Mouse (Mus musculus): Measurements from ENCODE around the gene Ubqln5. TPM values are rescaled to one million over a fixed set of nuclear protein-coding genes. Genes with fewer than 3 reads are reported as not detected.

Gene Ubqln5
- not detected in 2 replicates for polyA plus RNA-seq (2012; rRNA removed)

GRCm38 (mm10) chr7:104129726-104130125 lies at the start of gene Ubqln5:
Ubqln5 (minus strand) TSS chr7:104129826.
- DNase-seq (ENCODE audit: extremely low spot score in 1 of 2, low spot score in 1 of 2), result no peak

GRCm38 (mm10) chr7:104179074-104179473 lies 49.4 kb upstream of the Ubqln5 start:
- DNase-seq (ENCODE audit: extremely low spot score in 1 of 2, low spot score in 1 of 2), result no peak

GRCm38 (mm10) chr7:104178422-104179054 lies 48.9 kb upstream of the Ubqln5 start:
- DNase-seq (ENCODE audit: extremely low spot score in 1 of 2, low spot score in 1 of 2), result no peak

- DNase-seq (ENCODE audit: extremely low spot score in 1 of 2, low spot score in 1 of 2), result no peak
Measured at GRCm38 (mm10) chr7:104175085-104175484, 45.5 kb upstream of the Ubqln5 start.

GRCm38 (mm10) chr7:104169634-104170204 lies 40.1 kb upstream of the Ubqln5 start:
- DNase-seq (ENCODE audit: extremely low spot score in 1 of 2, low spot score in 1 of 2), result no peak

GRCm38 (mm10) chr7:104167105-104167504 lies 37.5 kb upstream of the Ubqln5 start:
- DNase-seq (ENCODE audit: extremely low spot score in 1 of 2, low spot score in 1 of 2), result no peak

GRCm38 (mm10) chr7:104150456-104150855 lies 20.8 kb upstream of the Ubqln5 start, which contains the start of gene Ubqlnl:
Ubqlnl (minus strand) TSS chr7:104150556.
- DNase-seq (ENCODE audit: extremely low spot score in 1 of 2, low spot score in 1 of 2), result no peak

- DNase-seq (ENCODE audit: extremely low spot score in 1 of 2, low spot score in 1 of 2), result no peak
Measured at GRCm38 (mm10) chr7:104143179-104143578, 13.6 kb upstream of the Ubqln5 start, which contains the start of gene Ubqln3. Ubqln3 (minus strand) TSS chr7:104143279.

- DNase-seq (ENCODE audit: extremely low spot score in 1 of 2, low spot score in 1 of 2), result no peak
Measured at GRCm38 (mm10) chr7:104137305-104137704, 7.7 kb upstream of the Ubqln5 start, which contains the start of gene Olfr643. Olfr643 (minus strand) TSS chr7:104137405.

- no peak for DNase-seq (ENCODE audit: extremely low spot score in 1 of 2, low spot score in 1 of 2)
Measured at GRCm38 (mm10) chr7:104104757-104104972, 25.0 kb downstream of the Ubqln5 start, which contains the start of gene Olfr646. Olfr646 (plus strand) TSS chr7:104104873.

- DNase-seq (ENCODE audit: extremely low spot score in 1 of 2, low spot score in 1 of 2), result no peak
Measured at GRCm38 (mm10) chr7:104103913-104104756, 25.5 kb downstream of the Ubqln5 start.

- DNase-seq (ENCODE audit: extremely low spot score in 1 of 2, low spot score in 1 of 2), result no peak
Measured at GRCm38 (mm10) chr7:104085365-104085764, 44.3 kb downstream of the Ubqln5 start, which contains the start of gene Olfr645. Olfr645 (minus strand) TSS chr7:104085465.

Other genes starting within 250 kb of the Ubqln5 start
- gene Olfr66, start 243.6 kb downstream of the Ubqln5 start, polyA plus RNA-seq (2012; rRNA removed), result not detected in 2 replicates
- not detected in 2 replicates for gene Olfr64, start 235.3 kb downstream of the Ubqln5 start, polyA plus RNA-seq (2012; rRNA removed)
- gene Olfr65, start 226.3 kb downstream of the Ubqln5 start, polyA plus RNA-seq (2012; rRNA removed), result not detected in 2 replicates
- gene Olfr631, start 201.0 kb downstream of the Ubqln5 start, polyA plus RNA-seq (2012; rRNA removed), result not detected in 2 replicates
- gene Olfr632, start 195.5 kb downstream of the Ubqln5 start, polyA plus RNA-seq (2012; rRNA removed), result not detected in 2 replicates
- gene Olfr633, start 185.4 kb downstream of the Ubqln5 start, polyA plus RNA-seq (2012; rRNA removed), result not detected in 2 replicates
- not detected in 2 replicates for gene Olfr635, start 158.7 kb downstream of the Ubqln5 start, polyA plus RNA-seq (2012; rRNA removed)
- not detected in 2 replicates for gene Olfr638, start 131.1 kb downstream of the Ubqln5 start, polyA plus RNA-seq (2012; rRNA removed)
- gene Olfr639, start 112.5 kb downstream of the Ubqln5 start, polyA plus RNA-seq (2012; rRNA removed), result not detected in 2 replicates
- 0.11 TPM in 1 of 2 replicates, not detected in the other for gene Olfr640, start 104.3 kb downstream of the Ubqln5 start, polyA plus RNA-seq (2012; rRNA removed)
- gene Olfr641, start 94.4 kb downstream of the Ubqln5 start, polyA plus RNA-seq (2012; rRNA removed), result not detected in 2 replicates
- not detected in 2 replicates for gene Olfr642, start 77.2 kb downstream of the Ubqln5 start, polyA plus RNA-seq (2012; rRNA removed)
- not detected in 2 replicates for gene 4930516K23Rik, start 68.4 kb downstream of the Ubqln5 start, polyA plus RNA-seq (2012; rRNA removed)
- gene Olfr644, start 58.0 kb downstream of the Ubqln5 start, polyA plus RNA-seq (2012; rRNA removed), result 0.02 TPM in 1 of 2 replicates, not detected in the other
- gene Olfr645, start 44.4 kb downstream of the Ubqln5 start, polyA plus RNA-seq (2012; rRNA removed), result not detected in 2 replicates
- not detected in 2 replicates for gene Olfr646, start 25.0 kb downstream of the Ubqln5 start, polyA plus RNA-seq (2012; rRNA removed)
- not detected in 2 replicates for gene Olfr643, start 7.6 kb upstream of the Ubqln5 start, polyA plus RNA-seq (2012; rRNA removed)
- not detected in 2 replicates for gene Ubqln3, start 13.5 kb upstream of the Ubqln5 start, polyA plus RNA-seq (2012; rRNA removed)
- gene Ubqlnl, start 20.7 kb upstream of the Ubqln5 start, polyA plus RNA-seq (2012; rRNA removed), result not detected in 2 replicates
- 0.06 and 0.82 TPM in 2 replicates for gene Olfm5, start 35.0 kb upstream of the Ubqln5 start, polyA plus RNA-seq (2012; rRNA removed)
- 0.08 and 0.16 TPM in 2 replicates for gene Olfr648, start 53.6 kb upstream of the Ubqln5 start, polyA plus RNA-seq (2012; rRNA removed)
- gene Olfr649, start 66.2 kb upstream of the Ubqln5 start, polyA plus RNA-seq (2012; rRNA removed), result 0.23 TPM in 1 of 2 replicates, not detected in the other
- gene Trim6, start 89.0 kb upstream of the Ubqln5 start, polyA plus RNA-seq (2012; rRNA removed), result 0.56 and 1.0 TPM in 2 replicates
- 4.0 and 4.1 TPM in 2 replicates for gene Trim34a, start 114.6 kb upstream of the Ubqln5 start, polyA plus RNA-seq (2012; rRNA removed)
- gene Trim5, start 158.3 kb upstream of the Ubqln5 start, polyA plus RNA-seq (2012; rRNA removed), result 0.65 and 0.72 TPM in 2 replicates
- gene Trim12a, start 185.6 kb upstream of the Ubqln5 start, polyA plus RNA-seq (2012; rRNA removed), result 5.0 and 6.0 TPM in 2 replicates
- gene Trim34b, start 199.6 kb upstream of the Ubqln5 start, polyA plus RNA-seq (2012; rRNA removed), result 0.04 TPM in 1 of 2 replicates, not detected in the other
- 2.1 and 2.8 TPM in 2 replicates for gene Trim12c, start 223.5 kb upstream of the Ubqln5 start, polyA plus RNA-seq (2012; rRNA removed)
- gene Trim30b, start 240.1 kb upstream of the Ubqln5 start, polyA plus RNA-seq (2012; rRNA removed), result 0.12 and 0.27 TPM in 2 replicates

Data from frontal cortex, adult 2 months (tissue).